Mouse (Mus musculus) gastrocnemius, postnatal 10 days (tissue): ENCODE measurements at regions not wholly inside any gene's neighbourhood (a gene's known extent, or its start where the extent isn't known, plus 50 kb on each side); places are given as distances from the start of the nearest gene placed in this dataset.

Source experiments
- DNase-seq: peaks from one replicate; pipeline ENCODE4 v3.0.0; 2021; ENCODE audit warnings: mixed read lengths

- no peak for DNase-seq
Measured at GRCm38 (mm10) chr17:44336842-44337241, 148.5 kb downstream of the Clic5 start.

- DNase-seq: no peak
Measured at GRCm38 (mm10) chr17:44337253-44337652, 148.9 kb downstream of the Clic5 start.

GRCm38 (mm10) chr17:44344542-44344941 lies 156.2 kb downstream of the Clic5 start:
- no peak for DNase-seq

- no peak for DNase-seq
Measured at GRCm38 (mm10) chr17:44345374-44345773, 157.0 kb downstream of the Clic5 start.

GRCm38 (mm10) chr17:44350201-44350948 lies 162.0 kb downstream of the Clic5 start:
- no peak for DNase-seq

GRCm38 (mm10) chr17:44350949-44351244 lies 162.5 kb downstream of the Clic5 start:
- DNase-seq: no peak

GRCm38 (mm10) chr17:44351499-44352117 lies 163.2 kb downstream of the Clic5 start:
- no peak for DNase-seq

- DNase-seq: no peak
Measured at GRCm38 (mm10) chr17:44352142-44352541, 163.8 kb downstream of the Clic5 start.

GRCm38 (mm10) chr17:44363111-44363510 lies 174.7 kb downstream of the Clic5 start:
- no peak for DNase-seq

GRCm38 (mm10) chr17:44364494-44364893 lies 176.1 kb downstream of the Clic5 start:
- DNase-seq: no peak

- DNase-seq: no peak
Measured at GRCm38 (mm10) chr17:44366438-44366837, 178.1 kb downstream of the Clic5 start.

GRCm38 (mm10) chr17:44367561-44367960 lies 179.2 kb downstream of the Clic5 start:
- peak; percentile 8 for DNase-seq

- DNase-seq: no peak
Measured at GRCm38 (mm10) chr17:44370966-44371465, 182.6 kb downstream of the Clic5 start.

GRCm38 (mm10) chr17:44371620-44372019 lies 183.2 kb downstream of the Clic5 start:
- DNase-seq: no peak

GRCm38 (mm10) chr17:44373744-44374456 lies 185.5 kb downstream of the Clic5 start:
- no peak for DNase-seq

- no peak for DNase-seq
Measured at GRCm38 (mm10) chr17:44378391-44378790, 190.0 kb downstream of the Clic5 start.

- DNase-seq: no peak
Measured at GRCm38 (mm10) chr17:44388916-44389315, 200.5 kb downstream of the Clic5 start.

- no peak for DNase-seq
Measured at GRCm38 (mm10) chr17:44397829-44398228, 209.4 kb downstream of the Clic5 start.

- no peak for DNase-seq
Measured at GRCm38 (mm10) chr17:44398231-44398630, 209.8 kb downstream of the Clic5 start.

- DNase-seq: no peak
Measured at GRCm38 (mm10) chr17:44404923-44405322, 216.5 kb downstream of the Clic5 start.

GRCm38 (mm10) chr17:44410961-44411360 lies 222.6 kb downstream of the Clic5 start:
- no peak for DNase-seq

- no peak for DNase-seq
Measured at GRCm38 (mm10) chr17:44418676-44419404, 230.5 kb downstream of the Clic5 start.

- no peak for DNase-seq
Measured at GRCm38 (mm10) chr17:44419405-44419729, 231.0 kb downstream of the Clic5 start.
